ENCODE assay signal across 17 mouse cellular contexts in genomic region chr1:54703466-54703865, GRCm38 (mm10).
DNase-seq lines count a peak whose midpoint lies in the region; ATAC-seq lines count a peak whose summit lies in the region.
"Had no signal": no experiment of that assay in that cellular context is flagged by ENCODE, and none has a peak within 500 bp of the region (broad histone marks: within the 10 kb centered on the region; RNA-seq: fewer than 3 reads in every experiment).

No protein-coding gene starts in this region.

- no peak for ATAC-seq in hindbrain, embryonic 14.5 days (ENCODE audit: low FRiP score)
- ATAC-seq in hindbrain, embryonic 13.5 days (ENCODE audit: low FRiP score) = no peak
- ATAC-seq in neural tube, embryonic 13.5 days (ENCODE audit: low read depth) = 0 out of 2 replicates have a peak, but pooled peaks have one; percentile 10
- ATAC-seq in embryonic facial prominence, embryonic 11.5 days (replicated peaks; ENCODE audit: insufficient number of reproducible peaks, low FRiP score, low TSS enrichment, low read depth) = no peak
- ATAC-seq: CD4-positive, CD25-positive, alpha-beta regulatory T cell, adult 4 months; intestine, embryonic 15.5 days had no signal

- WGBS in hindbrain, embryonic 14.5 days = 62% methylated on average over 1 of the region's 1 CpGs
- 50% methylated on average over 1 of the region's 1 CpGs for WGBS in hindbrain, embryonic 13.5 days
- WGBS in neural tube, embryonic 13.5 days = 55% methylated on average over 1 of the region's 1 CpGs
- WGBS in embryonic facial prominence, embryonic 11.5 days = 26% methylated on average over 1 of the region's 1 CpGs

- H3K4me1 ChIP-seq in hindbrain, embryonic 14.5 days (replicated peaks; ENCODE audit: control insufficient read depth, insufficient read depth, low read length) = peaks cover 14% of the 10 kb centered on the region; the same call in 1 of the 2 replicates
- H3K4me1 ChIP-seq in hindbrain, embryonic 13.5 days (replicated peaks) = peaks cover 27% of the 10 kb centered on the region
- H3K4me1 ChIP-seq in neural tube, embryonic 13.5 days (replicated peaks) = peaks cover 35% of the 10 kb centered on the region
- no peaks in the 10 kb centered on the region for H3K4me1 ChIP-seq in embryonic facial prominence, embryonic 11.5 days (ENCODE audit: control insufficient read depth, insufficient read depth, low read length)
- H3K4me1 ChIP-seq: intestine, embryonic 15.5 days had no signal

- H3K4me2 ChIP-seq in hindbrain, embryonic 14.5 days (replicated peaks) = no peak overlapping the region
- no peak overlapping the region for H3K4me2 ChIP-seq in hindbrain, embryonic 13.5 days
- no peak overlapping the region for H3K4me2 ChIP-seq in neural tube, embryonic 13.5 days
- no peak overlapping the region for H3K4me2 ChIP-seq in embryonic facial prominence, embryonic 11.5 days (ENCODE audit: low read depth, low read length)
- H3K4me2 ChIP-seq: intestine, embryonic 15.5 days had no signal

- no peaks in the 10 kb centered on the region for H3K9me3 ChIP-seq in hindbrain, embryonic 14.5 days (ENCODE audit: control insufficient read depth, low read length)
- no peaks in the 10 kb centered on the region for H3K9me3 ChIP-seq in hindbrain, embryonic 13.5 days
- H3K9me3 ChIP-seq in neural tube, embryonic 13.5 days = no peaks in the 10 kb centered on the region
- no peaks in the 10 kb centered on the region for H3K9me3 ChIP-seq in embryonic facial prominence, embryonic 11.5 days (replicated peaks; ENCODE audit: control insufficient read depth, low read length)
- H3K9me3 ChIP-seq: intestine, embryonic 15.5 days had no signal

- H3K27me3 ChIP-seq in hindbrain, embryonic 14.5 days (ENCODE audit: control insufficient read depth, insufficient read depth, low read length) = no peaks in the 10 kb centered on the region
- no peaks in the 10 kb centered on the region for H3K27me3 ChIP-seq in hindbrain, embryonic 13.5 days
- H3K27me3 ChIP-seq in neural tube, embryonic 13.5 days = no peaks in the 10 kb centered on the region
- H3K27me3 ChIP-seq in embryonic facial prominence, embryonic 11.5 days (ENCODE audit: control insufficient read depth, insufficient read depth, low read length) = no peaks in the 10 kb centered on the region
- H3K27me3 ChIP-seq: intestine, embryonic 15.5 days had no signal

- no peak overlapping the region for H3K4me3 ChIP-seq in hindbrain, embryonic 14.5 days (replicated peaks; ENCODE audit: low read length)
- no peak overlapping the region for H3K4me3 ChIP-seq in hindbrain, embryonic 13.5 days
- H3K4me3 ChIP-seq in neural tube, embryonic 13.5 days = no peak overlapping the region
- no peak overlapping the region for H3K4me3 ChIP-seq in embryonic facial prominence, embryonic 11.5 days (ENCODE audit: low read depth, low read length)
- H3K4me3 ChIP-seq: erythroblast, embryonic 14.5 days; intestine, embryonic 15.5 days had no signal

- no peak overlapping the region for H3K9ac ChIP-seq in hindbrain, embryonic 14.5 days
- H3K9ac ChIP-seq in hindbrain, embryonic 13.5 days = no peak overlapping the region
- no peak overlapping the region for H3K9ac ChIP-seq in neural tube, embryonic 13.5 days
- no peak overlapping the region for H3K9ac ChIP-seq in embryonic facial prominence, embryonic 11.5 days (replicated peaks; ENCODE audit: low read length)
- H3K9ac ChIP-seq: intestine, embryonic 15.5 days had no signal

- H3K36me3 ChIP-seq in hindbrain, embryonic 14.5 days (replicated peaks; ENCODE audit: control insufficient read depth, insufficient read depth) = no peaks in the 10 kb centered on the region
- no peaks in the 10 kb centered on the region for H3K36me3 ChIP-seq in hindbrain, embryonic 13.5 days
- H3K36me3 ChIP-seq in neural tube, embryonic 13.5 days = no peaks in the 10 kb centered on the region
- no peaks in the 10 kb centered on the region for H3K36me3 ChIP-seq in embryonic facial prominence, embryonic 11.5 days (replicated peaks; ENCODE audit: control insufficient read depth, insufficient read depth, low read depth, low read length)
- H3K36me3 ChIP-seq: intestine, embryonic 15.5 days had no signal

- DNase-seq in hindbrain, embryonic 14.5 days (ENCODE audit: low spot score) = peak; percentile 44
- no peak for DNase-seq in neural tube, embryonic 10.5 days (ENCODE audit: extremely low spot score, low spot score)
- DNase-seq in embryonic facial prominence, embryonic 11.5 days (ENCODE audit: low spot score) = peak; percentile 64
- no peak for DNase-seq in c-Kit-positive CD71-positive TER-119-positive erythroid progenitor cells, embryonic 14.5 days (ENCODE audit: low spot score)
- no peak for DNase-seq in adrenal gland, adult 8-10 months
- DNase-seq: cerebellum, adult 11 months; cerebellum, postnatal 36 days; liver; lung, adult 18-20 months; retina, postnatal 1 day; thymus, adult 2 months had no signal

- H3K27ac ChIP-seq in hindbrain, embryonic 14.5 days = peak overlapping the region; percentile 60; the same call in 1 of the 2 replicates
- H3K27ac ChIP-seq in hindbrain, embryonic 13.5 days = no peak overlapping the region
- H3K27ac ChIP-seq in neural tube, embryonic 13.5 days (replicated peaks) = 0 out of 2 replicates have a peak overlapping the region, but pooled peaks have one; percentile 33
- no peak overlapping the region for H3K27ac ChIP-seq in embryonic facial prominence, embryonic 11.5 days (replicated peaks; ENCODE audit: low read depth, low read length)
- H3K27ac ChIP-seq: intestine, embryonic 15.5 days; macrophage had no signal

Comparison
In these comparisons a context has a peak if more than half of its experiments do, and no peak if none do; other contexts are left out.
1. H3K27ac ChIP-seq: peak in hindbrain, embryonic 14.5 days (single experiment) and neural tube, embryonic 13.5 days (single experiment); none in hindbrain, embryonic 13.5 days (single experiment) and embryonic facial prominence, embryonic 11.5 days (single experiment).
2. DNase-seq: peak in hindbrain, embryonic 14.5 days (single experiment) and embryonic facial prominence, embryonic 11.5 days (single experiment); none in neural tube, embryonic 10.5 days (single experiment), c-Kit-positive CD71-positive TER-119-positive erythroid progenitor cells, embryonic 14.5 days (single experiment) and adrenal gland, adult 8-10 months (single experiment).